Mouse (Mus musculus): ENCODE measurements at regions not wholly inside any gene's neighbourhood (a gene's known extent, or its start where the extent isn't known, plus 50 kb on each side); places are given as distances from the start of the nearest gene placed in this dataset.

GRCm38 (mm10) chr12:51018185-51018584, 329.7 kb upstream of the G2e3 start:
- in situ Hi-C loops (cut with MseI, MboI) = no loop called here

- in situ Hi-C loops (cut with MseI, MboI) = no loop called here
Measured at GRCm38 (mm10) chr12:51016081-51016480, 331.8 kb upstream of the G2e3 start.

- in situ Hi-C loops (cut with MseI, MboI) = no loop called here
Measured at GRCm38 (mm10) chr12:51009644-51010043, 338.2 kb upstream of the G2e3 start.

- in situ Hi-C loops (cut with MseI, MboI) = no loop called here
Measured at GRCm38 (mm10) chr12:51001722-51002592, 345.9 kb upstream of the G2e3 start.

GRCm38 (mm10) chr12:51001096-51001495, 346.8 kb upstream of the G2e3 start:
- in situ Hi-C loops (cut with MseI, MboI) = no loop called here

GRCm38 (mm10) chr12:51000281-51001075, 347.4 kb upstream of the G2e3 start:
- in situ Hi-C loops (cut with MseI, MboI) = no loop called here

- in situ Hi-C loops (cut with MseI, MboI) = no loop called here
Measured at GRCm38 (mm10) chr12:50999295-51000237, 348.3 kb upstream of the G2e3 start.

- in situ Hi-C loops (cut with MseI, MboI) = no loop called here
Measured at GRCm38 (mm10) chr12:50995664-50996063, 346.8 kb upstream of the Prkd1 start.

GRCm38 (mm10) chr12:50989561-50990325, 340.8 kb upstream of the Prkd1 start:
- in situ Hi-C loops (cut with MseI, MboI) = no loop called here

- in situ Hi-C loops (cut with MseI, MboI) = no loop called here
Measured at GRCm38 (mm10) chr12:50981318-50981717, 332.4 kb upstream of the Prkd1 start.

GRCm38 (mm10) chr12:50980800-50981199, 331.9 kb upstream of the Prkd1 start:
- in situ Hi-C loops (cut with MseI, MboI) = no loop called here

GRCm38 (mm10) chr12:50970759-50971122, 321.8 kb upstream of the Prkd1 start:
- in situ Hi-C loops (cut with MseI, MboI) = loop anchor here in 1 of 2 experiments (25.0 kb wide), 1 partner anchor 1583 kb away; the partner anchor contains the start of genes Foxg1 and Gm43517

- in situ Hi-C loops (cut with MseI, MboI) = loop anchor here in 1 of 2 experiments (25.0 kb wide), 1 partner anchor 1583 kb away; the partner anchor contains the start of genes Foxg1 and Gm43517
Measured at GRCm38 (mm10) chr12:50969887-50970758, 321.2 kb upstream of the Prkd1 start.

GRCm38 (mm10) chr12:50969402-50969801, 320.5 kb upstream of the Prkd1 start:
- in situ Hi-C loops (cut with MseI, MboI) = loop anchor here in 1 of 2 experiments (25.0 kb wide), 1 partner anchor 1582 kb away; the partner anchor contains the start of genes Foxg1 and Gm43517

GRCm38 (mm10) chr12:50967168-50967810, 318.4 kb upstream of the Prkd1 start:
- in situ Hi-C loops (cut with MseI, MboI) = loop anchor here in 1 of 2 experiments (25.0 kb wide), 1 partner anchor 1580 kb away; the partner anchor contains the start of genes Foxg1 and Gm43517

- in situ Hi-C loops (cut with MseI, MboI) = loop anchor here in 1 of 2 experiments (25.0 kb wide), 1 partner anchor 1567 kb away; the partner anchor contains the start of genes Foxg1 and Gm43517
Measured at GRCm38 (mm10) chr12:50953971-50954370, 305.1 kb upstream of the Prkd1 start.

- in situ Hi-C loops (cut with MseI, MboI) = loop anchor here (10.0 kb wide), 1 partner anchor 632 kb away; no protein-coding TSS in a partner anchor
Measured at GRCm38 (mm10) chr12:50947035-50947434, 298.1 kb upstream of the Prkd1 start.

- in situ Hi-C loops (cut with MseI, MboI) = loop anchor here (10.0 kb wide), 1 partner anchor 629 kb away; no protein-coding TSS in a partner anchor
Measured at GRCm38 (mm10) chr12:50943741-50944521, 295.0 kb upstream of the Prkd1 start.

All from mouse trophoblast stem cell (cell line).